Mouse (Mus musculus) heart, embryonic 14.5 days (tissue): ENCODE measurements at regions not wholly inside any gene's neighbourhood (a gene's known extent, or its start where the extent isn't known, plus 50 kb on each side); places are given as distances from the start of the nearest gene placed in this dataset.

Experiments
- ATAC-seq: fragments of 200-750 bp; cut with Nextera tagmentation; 2 replicates; pipeline ENCODE4 v1.8.0; 2017; ENCODE audit warnings: low read depth, moderate TSS enrichment; ENCODE audit not compliant: insufficient number of reproducible peaks, insufficient read depth, low FRiP score
- H3K27ac ChIP-seq, 2 experiments: fragments of 200-500 bp in 1 of 2; fragments of 300-500 bp in 1 of 2; sonication (generic) in 1 of 2; replicated peaks in 1 of 2; 2 replicates each; pipeline ENCODE4 v1.5.1; 2012 to 2014; ENCODE audit warnings: low read depth in 2 of 2, low read length in 2 of 2, control low read depth in 1 of 2, mild to moderate bottlenecking in 1 of 2, mixed read lengths in 1 of 2; ENCODE audit not compliant: control insufficient read depth in 1 of 2, insufficient read depth in 1 of 2
- H3K27me3 ChIP-seq: fragments of 300-500 bp; sonication (generic); 2 replicates; pipeline ENCODE4 v1.6.1; 2014; ENCODE audit warnings: mild to moderate bottlenecking, low read length, control low read depth; ENCODE audit not compliant: control insufficient read depth, insufficient read depth
- H3K36me3 ChIP-seq: fragments of 300-500 bp; sonication (generic); 2 replicates; pipeline ENCODE4 v1.6.1; 2014; ENCODE audit warnings: mild to moderate bottlenecking, control low read depth, low read length, mixed read lengths; ENCODE audit not compliant: control insufficient read depth, insufficient read depth
- H3K4me1 ChIP-seq, 2 experiments: fragments of 200-500 bp in 1 of 2; fragments of 300-500 bp in 1 of 2; sonication (generic) in 1 of 2; 2 replicates each; pipeline ENCODE4 v1.6.1; 2012 to 2014; ENCODE audit warnings: low read length in 2 of 2, control low read depth in 1 of 2, mixed read lengths in 1 of 2; ENCODE audit not compliant: control insufficient read depth in 2 of 2, insufficient read depth in 2 of 2
- H3K4me2 ChIP-seq: fragments of 300-500 bp; sonication (generic); 2 replicates; pipeline ENCODE4 v1.6.1; 2014; ENCODE audit warnings: mild to moderate bottlenecking, low read length
- H3K4me3 ChIP-seq, 2 experiments: fragments of 200-500 bp in 1 of 2; fragments of 300-500 bp in 1 of 2; sonication (generic) in 1 of 2; 2 replicates each; pipeline ENCODE4 v1.5.1; 2012 to 2014; ENCODE audit warnings: low read length in 2 of 2, mild to moderate bottlenecking in 2 of 2, control low read depth in 1 of 2, low read depth in 1 of 2, moderate library complexity in 1 of 2; ENCODE audit not compliant: control insufficient read depth in 1 of 2, insufficient read depth in 1 of 2
- H3K9ac ChIP-seq: fragments of 300-500 bp; sonication (generic); 2 replicates; pipeline ENCODE4 v1.6.1; 2014; ENCODE audit warnings: mild to moderate bottlenecking, low read length
- H3K9me3 ChIP-seq: fragments of 300-500 bp; sonication (generic); 2 replicates; pipeline ENCODE4 v1.6.1; 2016; ENCODE audit warnings: low read length, control low read depth; ENCODE audit not compliant: control insufficient read depth
- WGBS: fragments of 180-500 bp; shearing (Covaris S2); extraction: QIAGEN DNeasy Blood & Tissue Kit; methylation state at CpG from one replicate; pipeline ENCODE4 v1.1.7; 2014; 5-methylcytosine and 5-hydroxymethylcytosine counted together

- no peaks in the 10 kb centered on the region for H3K9me3 ChIP-seq
- no peak overlapping the region for H3K4me2 ChIP-seq
- H3K27ac ChIP-seq, result no peak overlapping the region
- no peaks in the 10 kb centered on the region for H3K36me3 ChIP-seq
- H3K4me3 ChIP-seq, result no peak overlapping the region
- 0 out of 2 replicates have a peak, but pooled peaks have one; percentile 35 for ATAC-seq
- H3K27me3 ChIP-seq, result no peaks in the 10 kb centered on the region
- no peaks in the 10 kb centered on the region for H3K4me1 ChIP-seq
- H3K9ac ChIP-seq, result no peak overlapping the region
These were observed 116.8 kb downstream of the Psat1 start for GRCm38 (mm10) chr19:15830385-15830784.

GRCm38 (mm10) chr19:15829158-15829557, 118.0 kb downstream of the Psat1 start:
- Histone ChIP-seq H3K4me3 (no peak overlapping the region), H3K9me3 (no peaks in the 10 kb centered on the region), H3K36me3 (no peaks in the 10 kb centered on the region), H3K27me3 (no peaks in the 10 kb centered on the region), H3K4me1 (no peaks in the 10 kb centered on the region), H3K4me2 (no peak overlapping the region), H3K9ac (no peak overlapping the region), H3K27ac (no peak overlapping the region)
- WGBS, result 75% methylated on average over 5 of the region's 5 CpGs
- no peak for ATAC-seq

GRCm38 (mm10) chr19:15827990-15828705, 119.0 kb downstream of the Psat1 start:
- 72% methylated on average over 10 of the region's 10 CpGs for WGBS
- Histone ChIP-seq H3K27me3 (no peaks in the 10 kb centered on the region), H3K4me3 (no peak overlapping the region), H3K9ac (no peak overlapping the region), H3K4me1 (no peaks in the 10 kb centered on the region), H3K4me2 (no peak overlapping the region), H3K36me3 (no peaks in the 10 kb centered on the region), H3K9me3 (no peaks in the 10 kb centered on the region), H3K27ac (no peak overlapping the region)
- ATAC-seq, result no peak

- Histone ChIP-seq H3K4me2 (no peak overlapping the region), H3K36me3 (no peaks in the 10 kb centered on the region), H3K9ac (no peak overlapping the region), H3K4me3 (no peak overlapping the region), H3K4me1 (no peaks in the 10 kb centered on the region), H3K9me3 (no peaks in the 10 kb centered on the region), H3K27me3 (no peaks in the 10 kb centered on the region), H3K27ac (no peak overlapping the region)
- no peak for ATAC-seq
- 82% methylated on average over 9 of the region's 9 CpGs for WGBS
These were observed 119.8 kb downstream of the Psat1 start for GRCm38 (mm10) chr19:15827120-15827989.

- no peaks in the 10 kb centered on the region for H3K9me3 ChIP-seq
- no peaks in the 10 kb centered on the region for H3K36me3 ChIP-seq
- no peak overlapping the region for H3K27ac ChIP-seq
- ATAC-seq, result no peak
- 68% methylated on average over 6 of the region's 6 CpGs for WGBS
- no peak overlapping the region for H3K4me3 ChIP-seq
- no peaks in the 10 kb centered on the region for H3K27me3 ChIP-seq
- H3K4me1 ChIP-seq, result no peaks in the 10 kb centered on the region
- H3K9ac ChIP-seq, result no peak overlapping the region
- no peak overlapping the region for H3K4me2 ChIP-seq
These were observed 123.3 kb downstream of the Psat1 start for GRCm38 (mm10) chr19:15823688-15824371.

- H3K4me2 ChIP-seq, result no peak overlapping the region
These were observed 127.1 kb downstream of the Psat1 start for GRCm38 (mm10) chr19:15820020-15820419.

GRCm38 (mm10) chr19:15815166-15815565, 132.0 kb downstream of the Psat1 start:
- H3K9ac ChIP-seq, result no peak overlapping the region
- ATAC-seq, result no peak
- H3K4me2 ChIP-seq, result no peak overlapping the region
- H3K4me1 ChIP-seq, result no peaks in the 10 kb centered on the region
- whole genome bisulfite sequencing, result 64% methylated on average over 6 of the region's 6 CpGs
- no peaks in the 10 kb centered on the region for H3K27me3 ChIP-seq
- no peaks in the 10 kb centered on the region for H3K36me3 ChIP-seq
- H3K4me3 ChIP-seq, result no peak overlapping the region
- H3K27ac ChIP-seq, result no peak overlapping the region
- no peaks in the 10 kb centered on the region for H3K9me3 ChIP-seq

More at GRCm38 (mm10) chr19:15820020-15820419, 127.1 kb downstream of the Psat1 start:
- no peak for ATAC-seq
- Histone ChIP-seq H3K36me3 (no peaks in the 10 kb centered on the region), H3K9me3 (no peaks in the 10 kb centered on the region), H3K27ac (no peak overlapping the region), H3K27me3 (no peaks in the 10 kb centered on the region), H3K9ac (no peak overlapping the region), H3K4me3 (no peak overlapping the region), H3K4me1 (no peaks in the 10 kb centered on the region)
- 60% methylated on average over 7 of the region's 7 CpGs for WGBS
